Mouse (Mus musculus): Measurements from ENCODE around the gene Efcab14. TPM values are rescaled to one million over a fixed set of nuclear protein-coding genes. Genes with fewer than 3 reads are reported as not detected.

Efcab14 gene
- polyA plus RNA-seq, 1 experiment: 11.1 TPM

GRCm38 (mm10) chr4:115820199-115820598 is 82.7 kb downstream of the Efcab14 start:
- Histone ChIP-seq H3K4me2 (ENCODE audit: low read depth) (no peak overlapping the region), H3K27me3 (ENCODE audit: control insufficient read depth, insufficient read depth, insufficient read length) (no peaks in the 10 kb centered on the region), H3ac (ENCODE audit: control insufficient read depth, insufficient read length) (no peak overlapping the region), H3K36me3 (ENCODE audit: control insufficient read depth, insufficient read depth) (no peaks in the 10 kb centered on the region), H3K4me3 (no peak overlapping the region), H3K79me2 (ENCODE audit: control insufficient read depth, insufficient read depth) (no peaks in the 10 kb centered on the region)
- TF ChIP-seq POLR2A (IDR thresholded peaks at IDR 0.05; ENCODE audit: insufficient read length, low read depth): no peak
- no peak for TF ChIP-seq POLR2AphosphoS2 (IDR thresholded peaks at IDR 0.05; ENCODE audit: insufficient read length, low read depth)
- TF ChIP-seq CEBPB (IDR thresholded peaks at IDR 0.05; ENCODE audit: insufficient read depth, poor library complexity, severe bottlenecking): no peak
- TF ChIP-seq MYOG (IDR thresholded peaks at IDR 0.05; ENCODE audit: control insufficient read depth in 1 of 3, insufficient read depth in 1 of 3, insufficient read length in 2 of 3, low read depth in 2 of 3): peak in 2 of 3 experiments; percentile 31 to 61
- peak in 1 of 3 experiments; percentile 47 for TF ChIP-seq MYOD1 (IDR thresholded peaks at IDR 0.05; ENCODE audit: control insufficient read depth in 1 of 3, insufficient read length in 2 of 3, low read depth in 2 of 3)

DNA sequence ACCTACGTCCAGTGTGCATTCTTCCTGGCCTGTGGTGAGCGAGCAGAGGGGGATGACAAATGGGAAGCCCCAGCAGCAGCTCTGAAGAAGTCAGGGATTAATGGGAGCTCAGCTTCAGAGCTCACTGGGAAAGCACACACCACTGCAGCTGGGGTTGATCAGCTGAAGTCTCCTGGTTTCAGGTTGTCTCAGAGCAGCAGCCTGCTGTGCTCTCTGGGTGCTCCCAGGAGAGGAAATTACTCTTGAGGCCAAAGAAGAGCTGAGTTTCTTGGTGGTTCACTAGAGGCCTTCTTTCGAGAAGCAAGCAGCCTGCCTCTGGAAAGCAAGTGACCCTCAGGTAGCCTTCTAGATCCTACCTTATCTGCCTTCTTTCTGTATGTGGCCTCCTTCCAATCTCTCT is 83.4 kb downstream of the Efcab14 start:
- H3K4me3 ChIP-seq: no peak overlapping the region
- no peaks in the 10 kb centered on the region for H3K27me3 ChIP-seq (ENCODE audit: control insufficient read depth, insufficient read depth, insufficient read length)
- no peaks in the 10 kb centered on the region for H3K79me2 ChIP-seq (ENCODE audit: control insufficient read depth, insufficient read depth)
- TF ChIP-seq CEBPB (IDR thresholded peaks at IDR 0.05; ENCODE audit: insufficient read depth, poor library complexity, severe bottlenecking): no peak
- TF ChIP-seq MYOG (IDR thresholded peaks at IDR 0.05; ENCODE audit: control insufficient read depth in 1 of 3, insufficient read depth in 1 of 3, insufficient read length in 2 of 3, low read depth in 2 of 3): peak in 1 of 3 experiments; percentile 11
- no peak for TF ChIP-seq TCF12 (IDR thresholded peaks at IDR 0.05; ENCODE audit: insufficient read depth, poor library complexity, severe bottlenecking)
- H3ac ChIP-seq (ENCODE audit: control insufficient read depth, insufficient read length): no peak overlapping the region
- no peak overlapping the region for H3K4me2 ChIP-seq (ENCODE audit: low read depth)
- no peaks in the 10 kb centered on the region for H3K36me3 ChIP-seq (ENCODE audit: control insufficient read depth, insufficient read depth)

GRCm38 (mm10) chr4:115821431-115821830 is 83.9 kb downstream of the Efcab14 start:
- no peaks in the 10 kb centered on the region for H3K79me2 ChIP-seq (ENCODE audit: control insufficient read depth, insufficient read depth)
- H3ac ChIP-seq (ENCODE audit: control insufficient read depth, insufficient read length): no peak overlapping the region
- H3K4me3 ChIP-seq: no peak overlapping the region
- no peaks in the 10 kb centered on the region for H3K36me3 ChIP-seq (ENCODE audit: control insufficient read depth, insufficient read depth)
- peak; percentile 31 for TF ChIP-seq USF1 (IDR thresholded peaks at IDR 0.05; ENCODE audit: low read depth)
- no peak for TF ChIP-seq POLR2A (IDR thresholded peaks at IDR 0.05; ENCODE audit: insufficient read length, low read depth)
- no peaks in the 10 kb centered on the region for H3K27me3 ChIP-seq (ENCODE audit: control insufficient read depth, insufficient read depth, insufficient read length)
- H3K4me2 ChIP-seq (ENCODE audit: low read depth): no peak overlapping the region

GRCm38 (mm10) chr4:115821928-115822327 is 84.4 kb downstream of the Efcab14 start:
- Histone ChIP-seq H3K4me2 (ENCODE audit: low read depth) (no peak overlapping the region), H3K4me3 (no peak overlapping the region), H3K79me2 (ENCODE audit: control insufficient read depth, insufficient read depth) (no peaks in the 10 kb centered on the region), H3K27me3 (ENCODE audit: control insufficient read depth, insufficient read depth, insufficient read length) (no peaks in the 10 kb centered on the region), H3ac (ENCODE audit: control insufficient read depth, insufficient read length) (no peak overlapping the region), H3K36me3 (ENCODE audit: control insufficient read depth, insufficient read depth) (no peaks in the 10 kb centered on the region)
- no peak for TF ChIP-seq CEBPB (IDR thresholded peaks at IDR 0.05; ENCODE audit: insufficient read depth, poor library complexity, severe bottlenecking)
- TF ChIP-seq REST (IDR thresholded peaks at IDR 0.05; ENCODE audit: insufficient read depth, insufficient read length): no peak
- TF ChIP-seq POLR2AphosphoS2 (IDR thresholded peaks at IDR 0.05; ENCODE audit: insufficient read length, low read depth): no peak
- no peak for TF ChIP-seq MYOD1 (IDR thresholded peaks at IDR 0.05; ENCODE audit: control insufficient read depth in 1 of 3, insufficient read length in 2 of 3, low read depth in 2 of 3)
- no peak for TF ChIP-seq MAX (IDR thresholded peaks at IDR 0.05; ENCODE audit: low read depth)
- TF ChIP-seq TCF12 (IDR thresholded peaks at IDR 0.05; ENCODE audit: insufficient read depth, poor library complexity, severe bottlenecking): no peak
- no peak for TF ChIP-seq USF1 (IDR thresholded peaks at IDR 0.05; ENCODE audit: low read depth)
- no peak for TF ChIP-seq E2F4 (IDR thresholded peaks at IDR 0.05; ENCODE audit: insufficient read depth)
- TF ChIP-seq SRF (IDR thresholded peaks at IDR 0.05; ENCODE audit: control insufficient read depth, insufficient read length, low read depth): no peak
- TF ChIP-seq MYOG (IDR thresholded peaks at IDR 0.05; ENCODE audit: control insufficient read depth in 1 of 3, insufficient read depth in 1 of 3, insufficient read length in 2 of 3, low read depth in 2 of 3): no peak
- TF ChIP-seq POLR2A (IDR thresholded peaks at IDR 0.05; ENCODE audit: insufficient read length, low read depth): no peak
- no peak for TF ChIP-seq TCF3 (IDR thresholded peaks at IDR 0.05; ENCODE audit: insufficient read length, low read depth)

DNA sequence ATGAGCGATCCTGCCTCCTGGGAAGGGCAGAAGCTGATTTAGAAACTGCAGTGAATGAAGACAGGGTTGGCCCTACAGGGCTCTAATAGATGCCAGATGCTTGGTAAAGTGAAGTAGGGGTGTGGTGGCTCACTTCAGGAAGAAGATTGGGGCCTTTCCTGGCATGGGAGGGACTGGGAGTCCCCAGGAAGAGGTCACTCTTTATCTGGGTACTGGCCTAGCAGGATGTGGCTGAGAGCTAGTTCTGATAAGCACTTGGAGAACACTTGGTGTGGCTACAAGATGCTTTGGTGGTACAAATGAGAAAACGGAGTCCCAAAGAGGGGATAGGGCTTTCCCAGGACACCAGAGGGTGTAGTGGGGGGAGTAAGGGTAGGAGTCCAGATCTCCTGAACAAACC is 86.6 kb downstream of the Efcab14 start:
- TF ChIP-seq POLR2AphosphoS2 (IDR thresholded peaks at IDR 0.05; ENCODE audit: insufficient read length, low read depth) (no peak), REST (IDR thresholded peaks at IDR 0.05; ENCODE audit: insufficient read depth, insufficient read length) (no peak), SRF (IDR thresholded peaks at IDR 0.05; ENCODE audit: control insufficient read depth, insufficient read length, low read depth) (no peak), MAX (IDR thresholded peaks at IDR 0.05; ENCODE audit: low read depth) (no peak), CEBPB (IDR thresholded peaks at IDR 0.05; ENCODE audit: insufficient read depth, poor library complexity, severe bottlenecking) (no peak), POLR2A (IDR thresholded peaks at IDR 0.05; ENCODE audit: insufficient read length, low read depth) (no peak), TCF3 (IDR thresholded peaks at IDR 0.05; ENCODE audit: insufficient read length, low read depth) (no peak), USF1 (IDR thresholded peaks at IDR 0.05; ENCODE audit: low read depth) (no peak), MYOD1 (IDR thresholded peaks at IDR 0.05; ENCODE audit: control insufficient read depth in 1 of 3, insufficient read length in 2 of 3, low read depth in 2 of 3) (no peak), MYOG (IDR thresholded peaks at IDR 0.05; ENCODE audit: control insufficient read depth in 1 of 3, insufficient read depth in 1 of 3, insufficient read length in 2 of 3, low read depth in 2 of 3) (no peak), TCF12 (IDR thresholded peaks at IDR 0.05; ENCODE audit: insufficient read depth, poor library complexity, severe bottlenecking) (no peak), E2F4 (IDR thresholded peaks at IDR 0.05; ENCODE audit: insufficient read depth) (no peak)
- Histone ChIP-seq H3K4me2 (ENCODE audit: low read depth) (no peak overlapping the region), H3ac (ENCODE audit: control insufficient read depth, insufficient read length) (no peak overlapping the region), H3K27me3 (ENCODE audit: control insufficient read depth, insufficient read depth, insufficient read length) (no peaks in the 10 kb centered on the region), H3K36me3 (ENCODE audit: control insufficient read depth, insufficient read depth) (no peaks in the 10 kb centered on the region), H3K79me2 (ENCODE audit: control insufficient read depth, insufficient read depth) (peaks cover 8% of the 10 kb centered on the region), H3K4me3 (no peak overlapping the region)
